Mouse (Mus musculus): ENCODE results near the gene Ubl7. TPM values are rescaled to one million over a fixed set of nuclear protein-coding genes. Genes with fewer than 3 reads are reported as not detected.

Gene Ubl7
- total and polyA plus RNA-seq, 3 experiments = 22.7 to 89.6 TPM; not detected in 1

- Histone ChIP-seq H3K4me1 (ENCODE audit: control insufficient read depth in 1 of 2, insufficient read depth in 2 of 2, low read length in 2 of 2) (no peaks in the 10 kb centered on the region; a peak in 1 of 4 replicates), H3K9me3 (replicated peaks; ENCODE audit: insufficient read depth, low read length) (no peaks in the 10 kb centered on the region), H3K9ac (ENCODE audit: control insufficient read depth, low read depth, low read length, poor library complexity, severe bottlenecking) (no peak overlapping the region), H3K79me2 (ENCODE audit: control insufficient read depth, insufficient read depth, low read length, poor library complexity) (no peaks in the 10 kb centered on the region), H3K4me3 (ENCODE audit: control insufficient read depth in 1 of 2, insufficient read depth in 1 of 2, low read depth in 2 of 2, low read length in 2 of 2) (no peak overlapping the region), H3K36me3 (ENCODE audit: control insufficient read depth in 1 of 2, insufficient read depth in 2 of 2, low read length in 2 of 2) (no peaks in the 10 kb centered on the region; a peak in 1 of 4 replicates), H3K27ac (ENCODE audit: control insufficient read depth, low read depth, low read length) (no peak overlapping the region), H3K27me3 (ENCODE audit: control insufficient read depth in 1 of 2, insufficient read depth in 2 of 2, low read length in 2 of 2) (peaks cover 0 to 5% of the 10 kb centered on the region in 2 experiments)
- TF ChIP-seq JUND (IDR thresholded peaks at IDR 0.05; ENCODE audit: low read depth, low read length) (no peak), MYB (IDR thresholded peaks at IDR 0.05; ENCODE audit: low read depth, low read length) (no peak), MAFK (IDR thresholded peaks at IDR 0.05; ENCODE audit: borderline replicate concordance, low read depth, low read length) (no peak)
- DNase-seq (ENCODE audit: low read depth, low spot score) = no peak
These were observed 44.2 kb upstream of the Ubl7 start for GRCm38 (mm10) chr9:57866530-57866929.

- H3K4me1 ChIP-seq (ENCODE audit: control insufficient read depth in 1 of 2, insufficient read depth in 2 of 2, low read length in 2 of 2) = no peaks in the 10 kb centered on the region; a peak in 1 of 4 replicates
- H3K36me3 ChIP-seq (ENCODE audit: control insufficient read depth in 1 of 2, insufficient read depth in 2 of 2, low read length in 2 of 2) = no peaks in the 10 kb centered on the region; a peak in 1 of 4 replicates
- H3K27me3 ChIP-seq (ENCODE audit: control insufficient read depth in 1 of 2, insufficient read depth in 2 of 2, low read length in 2 of 2) = peaks cover 3 to 5% of the 10 kb centered on the region in 2 experiments
- TF ChIP-seq MAZ (IDR thresholded peaks at IDR 0.05; ENCODE audit: low read depth, low read length) (no peak), POLR2AphosphoS2 (IDR thresholded peaks at IDR 0.05; ENCODE audit: low read length) (no peak), RCOR1 (IDR thresholded peaks at IDR 0.05; ENCODE audit: low read depth, low read length) (no peak), MYC (IDR thresholded peaks at IDR 0.05; ENCODE audit: low read depth, low read length) (no peak), TBP (IDR thresholded peaks at IDR 0.05; ENCODE audit: low read depth, low read length) (no peak)
- no peak for DNase-seq (ENCODE audit: low read depth, low spot score)
- H3K27ac ChIP-seq (ENCODE audit: control insufficient read depth, low read depth, low read length) = no peak overlapping the region
- no peak overlapping the region for H3K9ac ChIP-seq (ENCODE audit: control insufficient read depth, low read depth, low read length, poor library complexity, severe bottlenecking)
- H3K79me2 ChIP-seq (ENCODE audit: control insufficient read depth, insufficient read depth, low read length, poor library complexity) = no peaks in the 10 kb centered on the region
- H3K4me3 ChIP-seq (ENCODE audit: control insufficient read depth in 1 of 2, insufficient read depth in 1 of 2, low read depth in 2 of 2, low read length in 2 of 2) = no peak overlapping the region
- H3K9me3 ChIP-seq (replicated peaks; ENCODE audit: insufficient read depth, low read length) = no peaks in the 10 kb centered on the region
These were observed 43.5 kb upstream of the Ubl7 start for GRCm38 (mm10) chr9:57867236-57867635.

- Histone ChIP-seq H3K9me3 (replicated peaks; ENCODE audit: insufficient read depth, low read length) (no peaks in the 10 kb centered on the region), H3K4me1 (ENCODE audit: control insufficient read depth in 1 of 2, insufficient read depth in 2 of 2, low read length in 2 of 2) (no peaks in the 10 kb centered on the region; a peak in 1 of 4 replicates), H3K27me3 (ENCODE audit: control insufficient read depth in 1 of 2, insufficient read depth in 2 of 2, low read length in 2 of 2) (peaks cover 4 to 7% of the 10 kb centered on the region in 2 experiments), H3K79me2 (ENCODE audit: control insufficient read depth, insufficient read depth, low read length, poor library complexity) (no peaks in the 10 kb centered on the region), H3K27ac (ENCODE audit: control insufficient read depth, low read depth, low read length) (no peak overlapping the region), H3K4me3 (ENCODE audit: control insufficient read depth in 1 of 2, insufficient read depth in 1 of 2, low read depth in 2 of 2, low read length in 2 of 2) (no peak overlapping the region), H3K9ac (ENCODE audit: control insufficient read depth, low read depth, low read length, poor library complexity, severe bottlenecking) (no peak overlapping the region), H3K36me3 (ENCODE audit: control insufficient read depth in 1 of 2, insufficient read depth in 2 of 2, low read length in 2 of 2) (no peaks in the 10 kb centered on the region; a peak in 1 of 4 replicates)
- DNase-seq (ENCODE audit: low read depth, low spot score) = no peak
- TF ChIP-seq CTCF (IDR thresholded peaks at IDR 0.05 in 2 of 3, conservative IDR thresholded peaks at IDR 0.05 in 1 of 3; ENCODE audit: control insufficient read depth in 1 of 3, insufficient read depth in 1 of 3, low read depth in 2 of 3, low read length in 3 of 3, poor library complexity in 1 of 3, severe bottlenecking in 1 of 3) (no peak), TAL1 (IDR thresholded peaks at IDR 0.05; ENCODE audit: low read length) (no peak), USF1 (IDR thresholded peaks at IDR 0.05; ENCODE audit: low read depth, low read length) (no peak), ZKSCAN1 (IDR thresholded peaks at IDR 0.05; ENCODE audit: low read depth, low read length) (no peak), USF2 (IDR thresholded peaks at IDR 0.05; ENCODE audit: borderline replicate concordance in 1 of 2, insufficient read depth in 1 of 2, low read depth in 1 of 2, low read length in 2 of 2) (no peak), POLR2AphosphoS2 (IDR thresholded peaks at IDR 0.05; ENCODE audit: low read length) (no peak), HCFC1 (IDR thresholded peaks at IDR 0.05; ENCODE audit: low read depth, low read length) (no peak), ELF1 (IDR thresholded peaks at IDR 0.05; ENCODE audit: low read depth, low read length) (no peak), UBTF (IDR thresholded peaks at IDR 0.05; ENCODE audit: borderline replicate concordance, insufficient read depth, low read depth, low read length) (no peak), MAZ (IDR thresholded peaks at IDR 0.05; ENCODE audit: low read depth, low read length) (no peak), POLR2AphosphoS5 (IDR thresholded peaks at IDR 0.05; ENCODE audit: borderline replicate concordance, low read depth, low read length) (no peak), NRF1 (IDR thresholded peaks at IDR 0.05; ENCODE audit: insufficient read depth, low read depth, low read length, poor library complexity, severe bottlenecking) (no peak), RAD21 (IDR thresholded peaks at IDR 0.05; ENCODE audit: low read depth, low read length) (no peak), GABPA (IDR thresholded peaks at IDR 0.05; ENCODE audit: low read depth, low read length) (no peak), POLR2A (IDR thresholded peaks at IDR 0.05; ENCODE audit: control insufficient read depth in 1 of 2, insufficient read depth in 1 of 2, low read depth in 1 of 2, low read length in 2 of 2, poor library complexity in 1 of 2) (no peak), ZC3H11A (IDR thresholded peaks at IDR 0.05; ENCODE audit: low read depth, low read length) (no peak), SMC3 (IDR thresholded peaks at IDR 0.05; ENCODE audit: low read depth, low read length) (no peak), E2F4 (IDR thresholded peaks at IDR 0.05; ENCODE audit: borderline replicate concordance, low read depth, low read length) (no peak), GATA1 (IDR thresholded peaks at IDR 0.05; ENCODE audit: low read depth, low read length) (no peak)
These were observed 42.9 kb upstream of the Ubl7 start for GRCm38 (mm10) chr9:57867880-57868279.

All from MEL (cell line).